ENCODE assay signal across 19 mouse cellular contexts in the genomic region with DNA sequence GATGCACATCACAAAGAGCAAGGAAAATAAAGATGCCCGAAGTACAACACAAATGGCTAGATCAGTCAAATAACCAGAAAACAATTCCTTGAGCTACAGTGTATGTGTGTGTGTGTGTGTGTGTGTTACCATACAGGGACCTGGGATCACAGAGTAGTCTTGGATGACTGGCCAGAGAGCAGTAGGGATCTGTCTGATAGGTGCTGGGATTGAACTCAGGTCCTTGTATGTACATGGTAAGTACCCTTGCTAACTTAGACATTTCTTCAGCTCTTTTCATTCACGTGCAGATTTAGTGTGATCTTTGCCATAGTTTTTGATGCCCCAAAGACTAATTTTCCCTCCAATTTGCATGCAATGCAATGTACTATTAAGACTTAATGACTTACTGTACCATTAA.
"Had no signal": no experiment of that assay in that cellular context is flagged by ENCODE, and none has a peak within 500 bp of the region (broad histone marks: within the 10 kb centered on the region; RNA-seq: fewer than 3 reads in every experiment).

No protein-coding gene starts in this region.

- H3K27me3 ChIP-seq: liver, embryonic 13.5 days; liver, embryonic 15.5 days; lung, embryonic 15.5 days; megakaryocyte, embryonic 14.5 days; midbrain, embryonic 12.5 days; midbrain, embryonic 15.5 days; neural tube, embryonic 13.5 days; stomach, embryonic 15.5 days had no signal

- H3K9me3 ChIP-seq: liver, embryonic 13.5 days; liver, embryonic 15.5 days; lung, embryonic 15.5 days; megakaryocyte, embryonic 14.5 days; midbrain, embryonic 12.5 days; midbrain, embryonic 15.5 days; neural tube, embryonic 13.5 days; stomach, embryonic 15.5 days had no signal

- H3K4me1 ChIP-seq: liver, embryonic 13.5 days; liver, embryonic 15.5 days; lung, embryonic 15.5 days; midbrain, embryonic 12.5 days; midbrain, embryonic 15.5 days; stomach, embryonic 15.5 days had no signal

- H3K36me3 ChIP-seq: liver, embryonic 13.5 days; liver, embryonic 15.5 days; lung, embryonic 15.5 days; midbrain, embryonic 12.5 days; midbrain, embryonic 15.5 days; neural tube, embryonic 13.5 days; stomach, embryonic 15.5 days had no signal

- ATAC-seq: liver, postnatal 0 days; lung, postnatal 0 days; midbrain, embryonic 15.5 days had no signal

- DNase-seq: liver, embryonic 13.5 days; liver, postnatal 0 days; lung, adult 2 months; lung, postnatal 14 days; lung, postnatal 36 days; right cerebral cortex, postnatal 14 days; thymus, adult 2 months; thymus, postnatal 25 days; thymus, postnatal 4 days had no signal

- H3K4me2 ChIP-seq: liver, embryonic 13.5 days; liver, embryonic 15.5 days; lung, embryonic 15.5 days; midbrain, embryonic 12.5 days; midbrain, embryonic 15.5 days; neural tube, embryonic 13.5 days; stomach, embryonic 15.5 days had no signal

- H3K27ac ChIP-seq: liver, embryonic 13.5 days; liver, embryonic 15.5 days; lung, embryonic 15.5 days; macrophage; midbrain, embryonic 12.5 days; midbrain, embryonic 15.5 days; neural tube, embryonic 13.5 days; stomach, embryonic 15.5 days; stomach, postnatal 0 days had no signal

- H3K9ac ChIP-seq: liver, embryonic 13.5 days; liver, embryonic 15.5 days; liver, postnatal 0 days; lung, embryonic 15.5 days; midbrain, embryonic 12.5 days; midbrain, embryonic 15.5 days; neural tube, embryonic 13.5 days; stomach, embryonic 15.5 days had no signal

- H3K4me3 ChIP-seq: liver, embryonic 13.5 days; liver, embryonic 15.5 days; lung, embryonic 15.5 days; megakaryocyte, embryonic 14.5 days; midbrain, embryonic 12.5 days; midbrain, embryonic 15.5 days; neural tube, embryonic 13.5 days; stomach, embryonic 15.5 days had no signal
